Mouse (Mus musculus): ENCODE data around the gene Zfp654.
"Not testable (repeated sequence)": the region's sequence is repeated elsewhere in the genome, so short reads cannot be mapped to it uniquely, and the experiment has no call there.

Zfp654 gene

DNA sequence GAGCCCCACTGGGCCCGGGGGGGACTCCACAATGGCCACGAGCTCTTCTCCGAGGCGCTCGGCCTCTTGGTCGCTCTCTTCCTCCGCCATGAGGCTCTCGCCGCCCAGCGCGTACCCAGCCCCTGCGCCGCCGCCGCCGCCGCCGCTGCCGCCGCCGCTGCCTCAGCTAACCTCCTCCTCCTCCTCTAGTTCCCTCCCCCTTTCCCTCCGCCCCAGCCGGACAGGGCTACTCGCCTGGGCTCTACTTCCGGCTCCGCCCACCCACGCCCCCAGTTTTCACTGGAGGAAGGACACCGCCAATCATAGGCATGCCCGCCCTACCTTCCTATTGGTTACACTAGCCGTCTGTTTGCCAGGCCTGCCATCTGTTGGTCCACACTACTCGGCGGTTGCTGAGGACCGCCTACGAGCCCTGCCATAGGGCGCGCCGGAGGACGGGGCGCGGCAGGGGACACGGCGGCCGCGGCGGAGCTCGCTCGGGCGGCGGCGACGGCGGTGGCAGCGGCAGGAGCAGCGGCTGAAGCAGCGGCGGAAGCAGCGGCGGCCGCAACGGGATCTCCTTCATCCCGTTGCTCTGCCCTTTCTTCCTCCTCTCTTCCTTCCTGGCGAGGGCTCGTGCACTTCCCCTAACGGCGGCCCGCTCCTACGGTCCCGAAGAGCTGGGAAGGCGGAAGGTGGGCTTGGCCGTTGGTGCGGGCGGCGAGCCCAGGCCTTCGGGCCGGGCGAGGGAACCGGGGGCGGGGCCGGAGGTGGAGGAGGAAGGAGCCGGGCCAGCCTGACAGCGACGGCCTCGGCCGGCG, at the start of gene Zfp654, which contains the start of gene Cggbp1:
TSS of gene Zfp654 (minus strand) at position 90 of the 800 bp plus-strand sequence.
TSS of gene Cggbp1 (plus strand) at position 434 of the 800 bp plus-strand sequence.
- peak; percentile 100 for DNase-seq

DNA sequence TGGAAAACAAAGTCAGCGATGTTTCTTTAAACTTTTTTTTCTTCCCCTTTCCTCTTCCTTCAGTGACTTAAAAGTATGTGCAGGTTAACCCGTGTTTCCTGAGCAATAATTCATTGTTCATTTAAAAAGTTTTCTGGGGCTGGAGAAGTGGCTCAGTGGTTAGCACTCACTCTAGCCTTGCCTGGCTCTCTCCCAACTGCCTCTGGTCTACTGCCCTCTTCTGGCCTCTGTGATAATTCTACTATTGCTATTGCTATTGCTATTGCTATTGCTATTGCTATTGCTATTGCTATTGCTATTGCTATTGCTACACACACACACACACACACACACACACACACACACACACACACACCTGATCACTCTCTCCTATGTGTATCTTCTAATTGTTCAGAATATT, 47.6 kb upstream of the Zfp654 start:
- no peak for DNase-seq

DNA sequence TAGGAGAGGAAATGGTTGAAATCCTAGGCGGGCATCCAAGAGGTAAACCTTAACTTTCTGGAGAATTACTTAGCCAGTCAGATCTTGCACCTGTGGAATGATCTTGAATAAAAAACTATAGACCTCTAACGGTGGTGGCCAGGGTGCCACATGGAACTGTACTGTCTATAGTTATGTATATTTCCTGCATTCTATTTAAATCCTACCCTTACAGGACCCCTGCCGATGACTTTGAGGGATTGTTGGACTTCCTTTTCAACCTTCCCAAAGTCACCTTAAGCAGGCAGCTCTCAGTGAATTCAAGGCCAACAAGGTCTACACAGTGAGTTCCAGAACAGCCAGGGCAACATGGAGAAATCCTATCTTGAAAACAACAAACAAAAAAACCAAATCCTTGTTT, 38.0 kb upstream of the Zfp654 start:
- DNase-seq: no peak

DNA sequence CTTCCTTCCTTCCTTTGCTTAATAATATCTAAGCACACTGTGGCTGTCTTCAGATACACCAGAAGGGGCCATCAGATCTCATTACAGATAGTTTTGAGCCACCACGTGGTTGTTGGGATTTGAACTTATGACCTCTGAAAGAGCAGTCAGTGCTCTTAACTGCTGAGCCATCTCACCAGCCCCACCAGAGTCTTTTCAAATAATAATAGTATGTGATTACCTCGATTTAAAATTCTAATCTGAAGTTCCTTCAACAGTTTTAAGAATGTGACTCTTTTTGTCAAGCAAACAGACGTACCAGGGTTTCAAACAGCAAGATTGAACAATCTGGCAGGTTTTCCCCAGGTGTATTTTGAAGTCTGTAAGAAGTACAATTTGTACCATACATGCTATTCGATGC, 34.1 kb upstream of the Zfp654 start:
- no peak for DNase-seq

DNA sequence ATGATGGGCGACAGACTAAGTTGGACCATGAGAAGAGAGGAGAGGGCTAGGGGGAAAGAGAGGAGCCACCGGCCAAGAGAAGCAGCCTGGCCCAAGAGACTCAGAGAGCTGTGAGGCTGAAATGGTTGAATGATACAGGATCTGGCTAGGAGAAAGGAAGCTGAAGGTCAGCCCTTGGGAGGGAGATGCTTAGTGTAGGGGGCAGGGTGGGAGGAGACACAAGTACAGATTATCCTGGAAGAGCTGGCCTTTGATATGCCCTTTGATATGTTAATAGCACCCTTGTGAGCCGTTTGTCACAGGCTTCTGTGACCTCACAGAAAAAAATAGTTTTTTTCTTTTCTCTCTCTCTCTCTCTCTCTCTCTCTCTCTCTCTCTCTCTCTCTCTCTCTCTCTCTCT, 33.7 kb upstream of the Zfp654 start:
- DNase-seq: no peak

DNA sequence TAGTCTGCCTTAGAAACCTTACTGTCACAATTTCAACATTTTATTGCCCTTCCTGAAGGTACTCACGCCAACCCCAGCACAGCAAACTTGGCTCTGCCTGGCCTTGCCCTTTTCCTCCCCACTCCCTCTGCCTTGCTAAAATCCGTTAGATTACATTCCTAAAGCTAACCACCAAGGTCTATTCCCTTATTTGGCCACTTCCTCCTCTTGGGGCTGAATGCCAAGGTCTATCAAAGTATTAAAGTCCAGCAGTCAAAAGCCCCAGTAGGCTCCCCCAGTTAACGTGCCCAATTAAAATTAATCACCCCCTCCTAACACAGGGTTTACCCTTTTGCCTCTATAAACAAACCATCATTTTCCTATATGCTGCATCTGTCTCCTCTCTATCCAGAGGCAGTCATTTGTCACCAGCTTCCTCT, 33.0 kb upstream of the Zfp654 start:
- no peak for DNase-seq

DNA sequence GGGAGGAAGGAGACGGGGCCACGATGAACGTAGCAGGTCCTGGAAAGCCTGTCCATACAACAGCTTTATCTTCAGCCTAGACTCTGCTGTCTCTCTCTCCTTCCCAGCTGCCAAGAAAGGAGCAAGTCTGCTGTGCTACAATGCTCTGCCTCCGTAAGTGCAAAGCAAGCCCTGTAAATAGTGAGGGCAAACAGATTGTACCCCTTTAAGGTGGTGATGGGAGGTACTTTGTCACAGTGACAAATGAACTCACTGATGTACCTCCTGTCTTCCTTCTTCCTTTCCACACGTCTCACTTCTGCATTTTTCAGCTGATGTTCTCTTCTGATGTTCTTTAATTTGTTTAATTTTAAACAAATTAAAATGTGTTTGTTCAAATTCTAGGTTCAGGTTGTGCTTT, 32.4 kb upstream of the Zfp654 start:
- no peak for DNase-seq

DNA sequence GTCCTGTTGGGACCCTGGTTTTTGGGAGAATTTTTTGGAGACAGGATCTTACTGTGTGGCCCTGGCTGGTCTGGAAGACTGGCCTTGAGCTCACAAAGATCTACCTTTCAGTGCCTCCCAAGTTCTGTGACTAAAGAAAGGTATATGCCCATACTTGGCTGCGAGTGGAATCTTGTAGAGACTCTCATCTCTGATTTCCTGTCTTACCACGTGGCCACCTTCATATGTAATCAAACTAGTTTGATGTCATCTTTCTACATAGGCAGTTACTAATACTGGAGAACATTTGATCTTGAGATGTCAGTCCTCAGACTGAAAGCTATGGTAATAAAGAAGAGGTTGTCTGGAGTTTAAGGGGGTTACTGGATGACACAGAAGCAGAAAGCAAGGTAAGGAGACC, 30.0 kb upstream of the Zfp654 start:
- no peak for DNase-seq

DNA sequence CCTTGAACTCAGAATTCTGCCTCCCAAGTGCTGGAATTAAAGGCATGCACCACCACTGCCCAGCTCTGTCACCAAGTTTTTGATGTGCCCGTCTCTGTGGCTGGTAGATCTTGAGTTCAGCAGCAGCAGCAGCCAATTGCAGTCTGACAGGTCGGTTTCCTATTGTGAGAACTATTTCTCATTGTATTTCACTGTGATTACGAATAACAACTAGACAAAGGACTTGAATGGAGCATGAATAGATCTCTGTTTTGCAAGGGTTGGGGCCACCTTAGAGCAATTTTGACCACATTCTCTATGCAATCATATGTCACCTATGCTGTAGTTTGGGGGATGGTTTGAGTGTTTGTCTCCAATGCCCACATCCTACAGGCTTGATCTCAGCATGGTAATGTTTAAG, 29.5 kb upstream of the Zfp654 start:
- no peak for DNase-seq

DNA sequence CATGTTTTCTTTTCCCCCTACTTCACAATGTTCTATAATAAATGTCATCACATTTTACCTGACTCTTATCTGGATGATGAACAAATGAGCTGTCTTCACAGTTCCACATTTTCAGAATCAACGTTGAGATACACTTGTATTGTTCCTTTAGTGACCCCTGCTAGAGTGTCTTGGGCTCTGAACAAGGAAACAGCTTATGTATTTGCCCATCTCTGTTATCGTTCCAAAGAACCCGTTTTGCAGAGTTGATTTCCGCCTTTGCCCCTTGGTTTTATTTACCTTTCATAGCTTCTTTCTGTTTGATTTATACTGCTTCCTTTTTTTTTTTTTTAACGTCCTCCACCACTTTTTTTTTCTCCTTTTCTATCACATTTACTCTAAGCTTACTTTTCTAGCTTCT, 28.3 kb upstream of the Zfp654 start:
- no peak for DNase-seq

DNA sequence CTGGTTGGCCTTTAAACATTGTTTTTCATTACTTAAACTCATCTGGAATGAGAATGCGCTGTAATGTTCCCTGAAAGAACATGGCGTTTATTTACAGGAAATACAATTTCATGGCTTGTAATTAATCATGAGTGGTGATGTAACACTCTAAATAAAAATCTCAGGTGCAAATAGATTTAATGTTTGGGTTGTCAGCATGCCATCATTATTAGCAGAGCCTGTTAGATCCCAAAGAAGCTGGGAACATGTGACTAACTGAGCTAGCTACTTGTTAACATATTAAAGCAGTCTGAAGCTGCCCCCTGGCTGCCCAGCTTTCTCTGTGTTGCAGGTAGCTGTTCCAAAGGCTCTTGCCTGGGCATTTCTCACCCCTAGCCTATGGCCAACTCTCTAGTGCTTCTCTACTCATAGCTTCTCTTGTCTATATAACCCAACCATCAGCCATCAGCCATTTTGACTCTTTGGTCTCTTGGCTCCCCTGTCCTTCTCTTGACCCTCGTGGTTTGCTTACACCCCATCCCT, 27.2 kb upstream of the Zfp654 start:
- DNase-seq: no peak

DNA sequence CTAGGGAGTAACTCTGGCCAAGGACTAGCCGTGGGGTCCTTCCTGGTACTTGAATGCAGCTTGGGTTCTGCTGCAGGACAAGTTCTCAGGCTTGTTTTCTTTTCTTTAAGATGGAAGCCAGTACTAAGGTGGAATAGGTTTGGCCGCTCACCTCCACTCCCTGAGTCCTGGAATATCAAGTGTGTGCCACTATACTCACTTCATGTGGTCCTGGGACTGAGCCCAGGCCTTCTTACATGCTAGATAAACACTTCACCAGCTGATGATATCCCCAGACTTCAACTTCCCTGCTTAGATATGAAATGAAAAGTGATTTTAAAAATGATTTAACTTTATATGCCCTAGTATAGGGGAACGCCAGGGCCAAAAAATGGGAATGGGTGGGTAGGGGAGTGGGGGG, 25.9 kb upstream of the Zfp654 start:
- DNase-seq: no peak

DNA sequence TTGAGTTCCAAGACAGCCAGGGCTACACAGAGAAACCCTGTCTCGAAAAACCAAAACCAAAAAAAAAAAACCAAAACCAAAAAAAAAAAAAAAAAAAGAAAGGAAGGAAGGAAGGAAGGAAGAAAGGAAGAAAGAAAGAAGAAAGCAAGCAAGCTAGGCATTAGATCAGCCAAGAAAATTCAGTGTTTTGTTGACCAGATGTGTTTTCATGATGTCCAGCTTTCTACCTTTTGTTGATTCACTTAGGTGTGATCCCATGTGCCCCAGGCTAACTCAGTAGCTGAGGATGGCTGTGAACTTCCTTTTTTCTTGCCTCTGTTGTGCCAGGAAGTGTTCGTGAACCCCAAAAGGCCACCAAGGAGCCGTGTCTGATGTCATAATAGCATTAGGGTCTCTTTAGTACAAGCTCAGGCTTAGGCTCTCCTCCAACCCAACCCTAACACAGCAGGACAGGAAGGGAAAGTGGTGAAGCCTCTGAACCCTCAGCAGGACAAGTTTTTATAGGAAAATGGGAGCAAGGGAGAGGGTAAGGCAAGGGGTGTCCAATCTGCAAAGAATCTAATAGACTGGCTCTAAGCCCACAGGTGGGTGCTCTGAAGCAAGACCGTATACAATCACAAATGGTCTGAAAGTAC, 25.3 kb upstream of the Zfp654 start:
- no peak for DNase-seq

DNA sequence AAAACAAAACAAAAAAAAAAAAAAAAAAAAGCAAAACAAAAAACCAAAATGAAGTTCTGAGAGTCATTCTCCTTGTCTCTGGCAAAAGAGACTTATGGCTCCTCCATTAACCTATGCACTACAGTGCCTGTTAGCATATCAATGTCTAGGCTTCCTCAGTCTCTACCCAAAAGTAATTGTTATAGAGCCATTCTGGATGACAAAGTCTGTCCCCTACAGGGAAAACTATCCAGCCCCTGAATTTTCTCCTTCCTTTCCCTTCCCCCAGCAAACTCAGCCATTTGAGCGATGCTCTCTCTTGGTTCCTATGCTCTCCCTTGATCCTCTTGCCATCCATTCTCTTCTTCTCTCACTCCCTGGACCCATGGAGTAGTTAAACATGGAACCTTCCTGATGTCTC, 24.4 kb upstream of the Zfp654 start:
- no peak for DNase-seq

DNA sequence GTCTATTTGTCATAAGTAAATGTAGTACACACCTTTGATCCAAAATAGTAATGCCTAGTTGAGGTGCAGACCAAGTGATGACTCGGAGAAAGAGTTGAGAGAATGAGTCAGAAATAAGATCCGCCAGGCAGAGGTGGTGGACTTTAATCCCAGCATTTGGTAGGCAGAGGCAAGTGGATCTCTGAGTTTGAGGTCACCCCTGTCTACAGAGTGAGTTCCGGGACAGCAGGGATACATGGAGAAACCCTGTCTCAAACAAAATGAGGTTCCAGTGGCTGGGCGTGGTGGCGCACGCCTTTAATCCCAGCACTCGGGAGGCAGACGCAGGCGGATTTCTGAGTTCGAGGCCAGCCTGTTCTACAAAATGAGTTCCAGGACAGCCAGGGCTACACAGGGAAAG, 23.9 kb upstream of the Zfp654 start:
- no peak for DNase-seq

DNA sequence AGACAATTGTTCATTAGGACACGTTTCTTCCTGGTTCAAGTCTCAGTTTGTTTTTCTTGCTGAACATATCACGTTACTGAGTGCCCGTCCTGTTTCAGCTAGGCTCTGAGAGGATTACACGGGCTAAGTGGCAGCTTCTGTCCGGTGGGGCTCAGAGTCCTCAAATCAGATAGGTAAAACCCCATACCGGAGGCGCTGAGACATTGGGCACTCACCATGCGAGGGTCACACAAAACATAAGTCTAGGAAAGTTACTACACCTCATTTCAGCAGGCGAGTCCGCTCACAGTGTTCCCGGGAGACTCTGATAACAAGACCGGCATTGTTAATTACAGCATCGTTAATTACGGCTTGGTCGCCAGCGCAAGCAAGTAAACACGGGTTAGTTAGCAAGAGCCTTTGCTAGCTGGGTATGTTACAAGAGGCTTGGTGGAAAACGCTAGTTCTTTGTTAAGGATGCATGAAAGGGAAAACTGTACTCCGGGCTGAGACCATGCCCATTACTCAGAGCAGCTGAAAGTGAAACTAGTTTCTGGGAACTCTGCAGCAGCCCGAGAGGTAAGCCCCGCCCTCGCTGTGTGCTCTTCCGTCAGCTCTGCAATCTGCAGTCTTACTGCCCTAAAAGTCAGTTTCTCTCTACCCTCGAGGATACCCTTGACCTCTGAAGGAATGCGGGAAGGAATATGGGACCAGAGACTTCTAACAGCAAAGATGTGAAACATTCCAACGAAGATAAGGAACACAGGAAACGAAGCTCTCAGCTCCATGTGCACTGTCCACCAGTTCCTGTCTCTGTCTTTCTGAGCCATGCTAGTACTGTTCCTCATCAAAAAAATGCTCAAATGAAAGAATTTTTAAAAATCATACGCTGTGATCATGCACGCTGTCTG, 22.2 kb upstream of the Zfp654 start:
- peak; percentile 39 for DNase-seq

DNA sequence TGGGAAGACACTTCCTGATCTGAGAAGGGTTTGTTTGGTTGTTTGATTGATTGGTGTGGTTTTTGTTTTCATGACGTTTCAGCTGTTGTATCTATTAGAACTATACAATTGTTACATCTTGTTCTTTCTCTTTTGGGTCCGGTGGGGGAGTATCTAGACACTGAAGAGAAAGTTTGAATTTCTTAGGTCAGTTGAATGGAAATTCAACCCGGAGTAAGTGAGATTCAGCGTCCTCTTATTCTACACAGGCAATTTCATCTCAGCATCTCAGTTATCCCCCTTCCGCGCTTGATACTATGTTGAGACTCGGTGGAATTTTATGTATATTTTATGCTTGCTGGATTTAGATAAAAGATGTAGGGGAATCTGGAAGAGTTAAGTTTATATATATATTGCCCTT, 21.4 kb upstream of the Zfp654 start:
- no peak for DNase-seq

DNA sequence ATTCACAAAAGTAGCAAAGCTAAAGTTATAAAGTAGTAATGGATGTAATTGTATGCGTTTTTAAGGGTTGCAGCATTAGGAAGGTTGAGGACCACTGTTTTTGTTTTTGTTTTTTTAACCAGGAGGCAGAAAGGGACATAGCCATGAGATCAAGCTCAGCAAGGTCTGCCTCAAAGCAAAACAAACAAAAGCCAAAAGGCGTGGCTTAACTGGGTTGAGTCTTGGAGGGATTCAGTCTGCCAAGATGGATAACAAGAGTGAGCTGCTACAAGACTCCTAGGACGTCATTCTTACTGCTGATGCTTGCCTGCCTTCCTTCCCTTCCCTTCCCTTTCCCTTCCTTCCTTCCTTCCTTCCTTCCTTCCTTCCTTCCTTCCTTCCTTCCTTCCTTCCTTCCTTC, 20.8 kb upstream of the Zfp654 start:
- DNase-seq: no peak

DNA sequence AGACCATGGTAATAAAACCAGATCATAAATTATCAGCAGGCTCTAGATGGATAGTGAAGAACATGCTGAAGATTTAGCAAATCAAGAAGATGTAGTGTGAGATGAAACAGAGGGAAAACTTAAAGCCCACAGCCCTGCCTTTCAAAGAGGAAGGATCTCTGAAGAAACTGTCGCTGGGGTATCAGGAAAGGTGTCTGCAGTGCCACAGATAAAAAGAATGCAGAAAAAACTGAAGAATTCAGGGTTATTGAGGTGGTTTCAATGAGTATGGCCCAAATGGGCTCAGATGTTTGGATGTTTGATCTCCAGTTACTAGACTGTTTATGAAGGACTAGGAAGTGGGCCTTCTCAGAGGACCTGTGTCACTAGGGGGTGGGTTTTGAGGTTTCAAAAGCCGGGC, 18.2 kb upstream of the Zfp654 start:
- no peak for DNase-seq

DNA sequence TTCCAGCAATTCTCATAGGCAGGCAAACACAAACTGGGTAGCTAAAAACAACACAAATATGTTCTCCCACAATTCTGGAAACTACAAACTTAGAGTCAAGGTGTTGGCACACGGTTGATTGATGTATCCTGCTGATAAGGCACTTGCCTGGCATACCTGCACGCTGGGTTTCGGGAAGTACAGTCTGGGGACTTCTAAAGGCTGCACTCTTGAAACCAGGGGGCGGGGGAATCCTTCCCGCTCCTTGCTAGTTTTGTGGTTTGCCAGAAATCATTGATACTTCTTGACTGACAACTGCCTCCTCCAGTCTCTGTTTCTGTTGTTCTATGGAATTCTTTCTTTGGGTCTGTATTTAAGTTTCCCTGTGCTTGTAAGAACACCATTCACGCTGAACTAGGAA, 17.2 kb upstream of the Zfp654 start:
- DNase-seq: no peak

DNA sequence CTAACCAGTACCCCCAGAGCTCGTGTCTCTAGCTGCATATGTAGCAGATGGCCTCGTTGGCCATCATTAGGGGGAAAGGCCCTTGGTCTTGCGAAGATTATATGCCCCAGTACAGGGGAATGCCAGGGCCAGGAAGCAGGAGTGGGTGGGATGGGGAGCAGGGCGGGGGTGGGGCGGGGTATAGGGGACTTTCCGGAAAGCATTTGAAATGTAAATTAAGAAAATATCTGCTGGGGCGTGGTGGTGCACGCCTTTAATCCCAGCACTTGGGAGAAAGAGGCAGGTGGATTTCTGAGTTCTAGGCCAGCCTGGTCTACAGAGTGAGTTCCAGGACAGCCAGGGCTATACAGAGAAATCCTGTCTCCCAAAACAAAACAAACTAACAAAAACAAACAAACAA, 14.4 kb upstream of the Zfp654 start:
- DNase-seq: not testable (repeated sequence)

DNA sequence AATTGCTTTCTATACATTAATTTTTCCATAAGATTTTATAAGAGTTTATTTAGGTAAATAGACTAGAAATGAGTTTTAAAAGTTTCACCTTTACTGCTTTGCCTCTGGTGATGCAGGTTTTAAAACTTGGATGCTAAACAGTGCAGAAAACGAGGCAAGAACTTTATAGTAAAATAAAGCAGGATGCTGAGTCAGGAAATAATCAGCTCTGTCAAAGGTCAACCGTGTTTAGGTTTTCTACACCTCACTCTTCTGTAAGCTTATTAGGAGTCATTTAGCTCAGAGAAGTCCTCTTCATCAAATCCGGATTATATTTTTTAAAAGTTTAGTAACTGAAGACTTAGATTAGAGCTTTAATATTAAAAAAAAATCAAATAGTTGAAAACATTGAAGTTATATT, 5.5 kb upstream of the Zfp654 start:
- DNase-seq: no peak

DNA sequence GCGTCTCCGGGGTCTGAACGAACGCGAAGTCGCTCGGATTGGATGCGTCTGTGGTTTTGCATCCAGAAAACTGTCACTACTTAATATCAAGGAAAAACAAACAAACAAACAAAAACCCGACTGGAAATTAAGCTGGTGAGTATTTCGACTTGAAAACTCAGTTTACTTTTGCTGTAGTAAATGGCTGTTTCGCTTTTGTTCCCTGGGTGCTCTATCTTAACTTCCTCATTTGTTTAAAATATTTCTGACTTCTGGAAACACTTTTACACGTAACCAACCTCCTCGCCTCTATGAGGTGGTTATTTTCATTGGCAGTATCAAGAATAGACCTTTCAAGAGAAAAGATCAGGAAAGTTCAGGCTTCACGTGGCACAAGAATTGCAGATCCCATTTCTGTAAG, 1.4 kb upstream of the Zfp654 start:
- DNase-seq: no peak
